Mouse (Mus musculus) layer of hippocampus, postnatal 25 days (tissue): ENCODE data around the gene Bach2. TPM values are rescaled to one million over a fixed set of nuclear protein-coding genes. Genes with fewer than 3 reads are reported as not detected.
A peak's percentile ranks its signal among the peaks of the same experiment; 100 is the strongest.

Experiments
- DNase-seq, 2 experiments: peaks; one replicate each; pipeline ENCODE4 v3.0.0; 2022; ENCODE audit warnings: mixed read lengths in 2 of 2, low spot score in 1 of 2; ENCODE audit errors: extremely low spot score in 1 of 2
- total RNA-seq, 2 experiments: library from RNA; stranded (reverse); gene quantifications; 2 replicates each; pipeline ENCODE4 v1.2.3; 2021

Bach2 gene
- total RNA-seq, result 10 to 100 TPM in 1 of 2 experiments, 1 to 10 TPM in 1; 9.8 to 17.5 TPM

DNA sequence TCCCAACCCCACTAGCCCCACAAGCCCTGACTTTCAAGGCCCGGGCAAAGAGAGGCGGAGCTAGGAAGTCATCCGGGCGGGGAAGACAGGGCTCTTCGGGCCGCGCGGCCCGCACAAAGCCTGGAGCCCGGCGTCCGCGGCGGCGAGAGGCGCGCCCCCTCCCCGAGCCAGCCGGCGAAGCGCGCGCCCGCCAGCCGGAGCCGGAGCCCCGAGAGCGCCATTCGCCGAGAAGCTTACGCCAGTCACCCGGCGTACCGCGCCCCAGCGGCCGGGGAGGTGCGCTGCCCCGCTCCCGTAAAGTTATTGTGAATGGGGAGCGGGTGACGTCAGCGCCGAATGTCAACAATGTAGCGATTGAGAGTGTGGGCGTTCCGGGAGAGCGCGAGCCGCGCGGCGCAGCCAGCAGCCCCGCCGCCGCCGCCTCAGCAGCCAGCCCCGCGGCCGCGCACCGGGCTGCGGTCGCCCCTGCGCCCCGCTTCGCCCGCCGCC is at the start of gene Bach2:
Gene Bach2, plus strand, starts transcription at position 439 of the 489 bp plus-strand sequence.
- DNase-seq, result peak; percentile 79 to 84

DNA sequence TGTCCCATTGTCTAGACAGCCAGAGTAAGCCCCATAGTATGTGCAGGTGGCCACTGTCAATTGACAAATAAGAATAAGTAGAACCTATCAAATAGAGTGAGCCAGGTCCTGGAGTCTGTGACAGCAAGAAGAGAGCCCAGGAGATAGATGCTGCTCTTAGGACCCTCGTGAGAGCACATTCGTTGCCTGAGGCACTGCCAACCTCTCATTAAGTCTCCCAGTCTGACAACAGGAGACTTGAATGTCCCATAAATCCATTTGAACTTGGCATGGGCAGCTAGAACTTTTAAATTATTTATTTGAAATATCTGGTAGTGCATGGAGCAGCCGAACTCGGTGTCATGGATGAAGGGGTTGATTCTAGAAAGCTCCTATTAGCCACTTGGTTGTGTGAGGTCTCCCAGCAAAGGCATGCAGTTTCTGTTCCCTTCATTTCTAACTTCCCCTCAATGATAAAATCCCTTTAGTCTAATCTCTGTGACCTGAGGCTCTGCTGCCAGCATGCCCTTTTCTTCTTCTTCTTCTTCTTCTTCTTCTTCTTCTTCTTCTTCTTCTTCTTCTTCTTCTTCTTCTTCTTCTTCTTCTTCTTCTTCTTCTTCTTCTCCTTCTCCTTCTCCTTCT is 49.1 kb upstream of the Bach2 start:
- no peak for DNase-seq

DNA sequence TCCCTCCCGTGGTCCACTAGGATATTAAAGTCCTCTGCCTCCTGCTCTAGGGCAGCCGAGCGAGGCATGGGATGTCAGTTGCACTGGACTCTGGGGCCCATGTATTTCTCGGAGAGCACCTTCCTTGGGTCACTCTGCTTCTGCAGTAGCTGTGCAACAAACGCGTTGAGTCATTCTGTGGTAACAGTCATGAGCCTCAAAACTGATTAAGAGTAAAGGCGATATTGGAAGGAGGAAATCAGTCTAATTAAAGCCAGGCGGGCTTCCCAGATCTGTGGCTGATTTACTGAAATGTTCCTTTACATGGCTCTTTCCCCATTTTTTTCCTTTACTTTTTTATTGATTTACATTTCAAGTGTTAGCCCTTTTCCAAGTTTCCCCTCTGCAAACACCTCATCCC is 48.1 kb upstream of the Bach2 start:
- no peak for DNase-seq

DNA sequence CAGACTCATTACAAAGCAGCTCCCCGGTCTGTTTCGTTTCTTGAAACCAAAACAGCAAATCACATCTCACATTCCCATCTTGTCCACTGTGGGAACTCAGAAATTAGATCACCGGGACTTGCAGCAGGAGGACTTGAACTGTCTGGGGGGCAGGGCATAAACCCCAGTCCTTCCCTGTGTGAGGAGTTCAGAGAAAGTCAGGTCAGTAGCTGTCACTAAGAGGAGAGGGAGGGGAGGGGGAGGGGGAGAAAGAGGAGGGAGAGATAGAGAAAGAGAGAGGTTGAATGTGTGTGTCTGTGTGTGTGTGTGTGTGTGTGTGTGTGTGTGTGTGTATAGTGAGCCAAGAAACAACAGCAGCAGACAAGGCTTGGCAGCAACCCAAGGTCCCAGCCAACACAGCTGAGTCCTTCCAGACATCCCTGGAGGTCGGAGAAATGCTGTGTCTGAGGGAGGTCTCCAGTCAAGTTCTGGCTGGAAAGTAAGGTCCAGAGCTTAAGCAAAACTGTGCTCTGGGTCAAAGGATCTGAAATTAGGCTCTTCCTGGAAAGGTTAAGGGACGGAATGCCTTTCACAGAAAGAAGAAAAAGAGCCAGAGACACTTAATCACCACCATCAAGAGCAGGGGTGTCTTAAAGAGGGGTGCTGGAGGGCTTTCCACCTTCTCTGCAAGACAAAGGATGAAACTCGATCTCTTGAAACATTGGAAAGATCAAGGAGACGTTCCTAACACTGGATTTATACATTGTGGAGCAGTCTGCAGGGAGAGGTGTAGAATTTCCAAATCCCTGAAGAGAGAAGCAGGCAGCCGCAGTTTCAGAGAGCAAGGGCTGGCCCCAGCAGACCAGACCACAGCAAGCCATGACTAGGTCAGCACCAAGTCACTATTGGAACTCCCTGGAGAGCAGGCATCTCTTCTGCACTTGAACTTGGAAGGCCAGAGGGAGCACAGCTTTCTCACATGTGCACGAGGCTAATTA is 42.4 kb upstream of the Bach2 start:
- no peak for DNase-seq

DNA sequence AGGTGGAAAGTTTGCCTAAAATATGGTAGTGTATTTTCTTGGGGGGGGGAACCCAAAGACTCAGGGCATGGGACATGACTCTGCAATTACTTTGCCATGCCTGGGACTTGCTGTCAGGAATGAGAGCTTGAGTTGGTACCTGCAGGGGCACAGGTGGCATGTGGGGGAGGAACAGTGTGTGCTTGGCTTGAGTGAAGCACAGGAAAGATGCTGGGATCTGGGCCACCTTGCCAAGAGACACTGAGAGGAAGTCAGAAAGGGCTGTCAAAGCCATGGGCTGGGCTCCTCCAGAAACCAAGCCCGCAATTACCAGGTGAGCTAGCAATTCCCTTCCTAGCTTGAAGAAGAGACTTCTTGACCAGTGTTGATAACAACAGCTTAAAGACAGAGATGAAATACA is 40.6 kb upstream of the Bach2 start:
- DNase-seq, result no peak

DNA sequence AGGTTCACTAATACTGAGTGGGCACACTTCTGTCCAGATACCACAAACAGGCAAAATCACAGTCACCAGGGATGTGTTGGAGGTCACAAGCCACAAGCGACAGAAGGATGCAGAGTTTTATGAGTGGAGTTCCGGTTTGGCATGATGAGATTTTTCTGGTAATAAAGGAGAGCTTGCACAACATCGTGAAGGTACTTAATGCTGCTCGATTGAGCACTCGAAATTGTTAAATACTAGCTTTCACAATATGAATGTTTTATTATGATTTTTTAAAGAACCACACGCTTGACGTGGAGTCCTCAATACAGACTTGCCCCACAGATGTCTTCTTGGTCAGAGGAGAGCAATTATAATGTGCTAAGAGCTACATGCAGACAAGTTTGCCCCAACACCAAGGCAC is 40.0 kb upstream of the Bach2 start:
- DNase-seq, result no peak

DNA sequence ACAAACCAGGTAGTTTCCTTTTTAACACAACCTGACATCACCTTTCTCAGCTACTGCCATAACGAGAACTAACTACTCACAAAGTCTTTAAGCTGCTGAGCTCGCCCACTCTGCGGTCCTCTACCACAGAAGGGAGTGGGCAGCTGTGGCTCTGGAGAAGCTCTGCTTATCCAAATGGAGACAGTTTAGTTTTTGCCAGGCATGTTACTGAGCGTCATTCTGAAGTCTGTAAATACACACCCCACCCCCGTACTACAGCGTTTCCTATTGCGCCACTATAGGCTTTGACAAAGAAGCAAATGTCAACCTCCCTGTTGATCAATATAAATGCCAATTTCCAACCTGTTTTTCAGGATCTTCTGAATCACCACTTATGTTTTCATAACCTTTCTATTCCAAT is 39.4 kb upstream of the Bach2 start:
- no peak for DNase-seq

DNA sequence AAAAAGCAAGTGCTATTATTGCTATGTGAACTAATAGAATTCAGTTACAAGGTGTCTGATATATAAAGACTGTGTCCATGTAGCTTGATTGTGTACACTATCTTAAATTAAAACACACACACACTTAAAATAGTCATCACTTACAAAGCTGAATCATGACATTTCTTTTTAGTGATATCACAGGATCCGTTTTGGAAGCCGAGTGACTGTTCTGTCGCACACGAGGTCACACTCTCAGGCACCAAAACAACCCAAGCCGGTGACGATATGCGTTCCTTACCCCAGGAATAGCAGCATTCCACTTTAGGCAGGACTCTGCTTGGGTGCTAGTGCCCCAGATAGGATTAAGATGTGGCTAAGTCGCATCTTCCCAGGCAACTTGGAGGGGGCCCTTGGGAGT is 37.5 kb upstream of the Bach2 start:
- no peak for DNase-seq

DNA sequence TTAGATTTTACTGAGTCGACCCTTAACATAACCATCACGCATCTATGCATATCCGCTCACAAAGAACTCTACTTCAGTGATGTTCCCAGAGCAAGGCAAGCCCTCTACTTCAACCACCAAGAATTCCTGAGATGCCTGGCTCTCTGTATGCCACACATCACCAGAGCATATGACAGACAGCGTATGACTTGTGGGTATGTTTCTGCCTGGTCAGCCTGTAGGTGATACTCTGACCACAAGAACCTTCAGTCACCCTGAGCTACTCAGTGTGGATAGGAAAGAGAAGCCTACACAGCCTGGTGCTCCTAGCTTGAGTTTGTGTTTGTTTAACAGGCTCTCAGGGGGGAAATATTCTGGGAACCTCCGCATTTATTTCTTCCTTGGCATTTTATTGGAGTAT is 36.2 kb upstream of the Bach2 start:
- no peak for DNase-seq

DNA sequence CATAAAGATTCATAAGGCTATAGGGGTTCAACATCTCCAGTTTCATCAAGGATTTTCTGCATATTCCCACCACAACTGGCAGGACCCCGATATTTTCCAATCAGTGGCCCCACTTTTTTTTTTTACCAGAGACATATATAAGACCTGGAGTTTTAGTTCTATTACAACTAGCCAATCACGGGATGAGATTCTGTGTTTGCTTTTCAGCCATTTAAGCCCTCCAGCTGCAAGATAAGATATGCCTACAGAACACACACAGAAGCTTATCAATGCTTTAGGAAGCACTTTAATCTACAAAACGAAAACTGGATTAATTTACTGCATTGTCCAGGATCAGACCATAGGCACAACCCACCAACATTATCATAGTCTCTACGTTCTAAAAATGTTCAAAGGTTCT is 33.8 kb upstream of the Bach2 start:
- no peak for DNase-seq

DNA sequence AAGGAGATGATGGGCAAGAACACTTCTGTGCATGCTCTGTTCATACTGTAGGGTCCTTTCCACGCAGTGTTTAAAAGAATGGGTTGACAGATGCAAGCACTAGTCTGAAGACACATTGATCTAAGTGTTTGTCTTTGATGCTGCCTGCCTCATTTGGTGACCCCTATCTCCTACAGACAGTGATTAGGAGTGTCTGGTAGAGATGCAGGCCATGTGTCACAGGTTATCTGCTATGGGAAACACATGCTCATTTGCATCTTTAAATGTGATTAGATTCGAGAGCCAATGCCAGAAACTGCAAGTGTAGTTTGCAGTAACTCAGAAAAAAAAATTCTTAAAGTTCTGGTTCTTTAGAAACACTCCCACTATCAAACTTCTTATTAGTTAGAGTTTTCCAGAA is 32.8 kb upstream of the Bach2 start:
- DNase-seq, result no peak

DNA sequence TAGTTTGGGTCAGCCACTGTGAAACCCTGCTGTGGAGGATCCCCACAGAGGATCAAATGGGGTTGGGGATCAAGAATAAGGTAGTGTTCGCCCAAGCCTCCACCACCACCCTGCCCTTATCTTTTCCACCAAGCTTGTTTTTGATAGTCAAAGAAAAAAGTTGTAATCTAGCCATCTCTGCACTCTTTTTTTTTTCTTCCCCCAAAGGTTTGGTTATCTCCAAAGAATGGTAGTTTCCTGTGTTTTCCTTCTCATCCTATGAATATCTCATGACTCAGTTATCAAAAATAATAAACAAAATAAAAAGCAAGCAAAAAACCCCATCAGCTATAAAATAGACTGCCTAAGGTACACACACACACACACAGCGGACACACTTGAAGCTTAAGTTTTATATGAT is 28.6 kb upstream of the Bach2 start:
- DNase-seq, result no peak

DNA sequence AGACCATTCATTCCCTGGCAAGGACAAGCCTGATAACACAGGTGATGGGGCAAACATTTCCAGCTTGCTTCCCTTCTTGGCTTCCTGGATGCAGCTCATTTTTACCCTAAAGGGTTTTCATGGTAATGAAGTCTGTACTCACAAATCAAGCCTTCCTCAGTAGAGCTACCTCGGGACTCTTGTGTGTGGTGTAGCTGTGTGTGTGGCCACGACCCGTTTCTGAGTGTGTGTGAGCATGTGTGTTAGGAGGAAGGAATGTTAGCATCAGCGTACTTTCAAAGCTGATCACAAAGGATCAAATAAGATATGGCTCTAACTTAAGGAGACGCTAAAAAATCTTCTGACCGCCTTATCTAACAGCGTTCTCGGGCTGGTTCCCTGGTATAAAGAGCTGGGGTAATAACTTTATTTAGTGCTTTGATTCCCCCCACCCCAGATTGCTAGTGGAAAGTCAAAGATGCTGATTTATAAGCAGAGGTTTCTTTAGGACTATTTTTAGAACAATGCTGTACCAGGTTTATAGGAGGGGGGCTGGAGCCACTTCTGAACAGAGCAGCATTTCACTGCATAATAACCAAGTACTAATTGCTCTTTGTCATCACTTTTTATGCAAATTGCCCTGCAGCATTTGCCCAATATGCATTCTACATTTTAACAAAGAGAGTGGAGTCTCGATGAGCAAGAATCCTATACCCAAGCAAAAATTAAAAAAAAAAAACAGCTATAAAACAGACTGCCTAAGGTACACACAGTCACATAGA is 28.0 kb upstream of the Bach2 start:
- DNase-seq, result no peak

DNA sequence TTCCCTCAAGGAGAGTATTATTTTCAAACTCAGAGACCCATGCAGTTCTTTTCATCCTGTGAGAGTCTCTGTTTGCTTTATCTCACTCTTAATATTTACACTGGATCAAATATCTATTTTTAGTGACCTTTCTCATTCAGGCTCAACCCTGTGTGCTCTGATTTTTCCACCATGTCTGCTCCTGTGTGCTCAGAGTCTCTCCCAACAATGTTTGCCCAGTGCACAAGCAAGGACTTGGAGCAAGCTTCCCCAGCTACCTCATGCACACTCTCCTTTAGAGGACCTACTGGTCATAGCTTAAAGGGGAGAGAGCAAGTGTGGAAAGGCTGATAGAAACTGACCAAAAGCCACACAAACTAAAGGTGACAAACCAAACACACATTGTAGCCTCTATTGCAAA is 26.0 kb upstream of the Bach2 start:
- no peak for DNase-seq

DNA sequence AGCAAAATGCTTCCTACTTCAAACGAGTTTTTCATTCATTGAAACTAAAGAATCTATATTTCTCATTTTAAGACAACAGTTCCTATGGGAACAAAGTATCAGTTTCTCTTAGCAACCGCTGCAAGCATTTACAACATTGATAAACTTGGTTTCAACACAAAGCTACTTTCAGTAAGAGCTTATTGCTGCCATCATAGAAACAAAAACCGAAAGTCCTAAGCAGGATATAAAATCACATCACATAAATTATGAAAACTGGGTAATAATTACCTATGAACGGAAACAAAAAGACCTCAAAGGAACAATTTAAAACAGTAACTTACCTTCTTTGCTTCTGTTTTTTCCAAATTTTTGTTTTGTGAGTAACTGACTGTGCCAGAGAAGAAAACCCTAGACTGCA is 22.1 kb upstream of the Bach2 start:
- DNase-seq, result no peak

DNA sequence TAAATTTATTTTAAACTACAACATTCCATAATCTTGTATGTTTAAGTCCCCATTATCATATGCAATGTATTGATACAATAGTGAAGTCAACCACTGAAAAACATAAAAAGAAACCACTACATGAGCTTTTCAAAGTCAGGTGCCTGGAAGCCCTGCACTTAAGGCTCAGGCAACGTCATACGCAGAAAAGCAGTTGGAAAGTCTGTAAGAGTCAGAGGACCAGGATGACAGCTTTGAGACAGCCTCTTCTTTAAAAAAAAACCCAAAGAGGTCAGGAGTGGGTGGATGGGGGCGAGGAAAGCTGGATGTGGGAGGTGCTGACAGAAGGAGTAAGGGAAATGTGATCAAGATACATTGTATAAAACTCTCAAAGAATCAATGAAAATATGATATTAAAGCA is 21.6 kb upstream of the Bach2 start:
- DNase-seq, result no peak

DNA sequence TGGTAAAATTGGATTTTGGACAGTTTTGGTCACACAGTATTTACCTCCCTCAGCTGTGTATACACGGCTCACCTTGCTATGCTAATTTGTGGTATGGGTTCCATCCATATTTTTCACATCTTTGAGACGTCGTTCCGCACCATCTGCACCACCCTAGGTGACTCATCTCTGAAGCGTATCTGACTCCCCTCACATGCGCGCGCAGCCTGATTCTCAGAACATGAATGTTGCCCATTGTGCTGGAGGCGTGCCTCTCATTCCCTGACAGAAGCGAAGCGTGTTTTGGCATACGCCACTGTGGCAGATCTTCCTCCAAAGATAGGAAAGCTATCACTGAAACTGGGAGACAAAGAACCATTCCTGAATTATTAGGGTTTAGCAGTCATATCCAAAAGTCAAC is 21.0 kb upstream of the Bach2 start:
- peak in 1 of 2 experiments; percentile 70 for DNase-seq

DNA sequence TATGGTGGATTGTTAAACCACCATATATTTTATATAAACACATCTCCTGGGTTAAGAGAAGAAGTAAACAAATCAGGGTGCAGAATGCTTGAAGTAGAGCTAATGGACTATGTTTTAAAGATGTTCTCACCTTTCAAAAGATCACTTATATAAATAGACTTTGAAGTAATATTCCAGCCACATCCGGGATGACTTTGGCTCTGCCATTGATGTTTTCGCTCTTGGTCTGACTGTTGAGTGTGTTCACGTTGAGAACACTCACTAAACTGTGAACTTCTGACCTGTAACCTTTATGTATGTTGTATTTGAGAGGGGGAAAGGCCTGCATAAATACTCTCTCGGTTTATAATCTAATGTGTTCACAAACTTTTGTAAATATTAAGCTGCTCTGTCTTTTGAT is 20.2 kb upstream of the Bach2 start:
- no peak for DNase-seq

DNA sequence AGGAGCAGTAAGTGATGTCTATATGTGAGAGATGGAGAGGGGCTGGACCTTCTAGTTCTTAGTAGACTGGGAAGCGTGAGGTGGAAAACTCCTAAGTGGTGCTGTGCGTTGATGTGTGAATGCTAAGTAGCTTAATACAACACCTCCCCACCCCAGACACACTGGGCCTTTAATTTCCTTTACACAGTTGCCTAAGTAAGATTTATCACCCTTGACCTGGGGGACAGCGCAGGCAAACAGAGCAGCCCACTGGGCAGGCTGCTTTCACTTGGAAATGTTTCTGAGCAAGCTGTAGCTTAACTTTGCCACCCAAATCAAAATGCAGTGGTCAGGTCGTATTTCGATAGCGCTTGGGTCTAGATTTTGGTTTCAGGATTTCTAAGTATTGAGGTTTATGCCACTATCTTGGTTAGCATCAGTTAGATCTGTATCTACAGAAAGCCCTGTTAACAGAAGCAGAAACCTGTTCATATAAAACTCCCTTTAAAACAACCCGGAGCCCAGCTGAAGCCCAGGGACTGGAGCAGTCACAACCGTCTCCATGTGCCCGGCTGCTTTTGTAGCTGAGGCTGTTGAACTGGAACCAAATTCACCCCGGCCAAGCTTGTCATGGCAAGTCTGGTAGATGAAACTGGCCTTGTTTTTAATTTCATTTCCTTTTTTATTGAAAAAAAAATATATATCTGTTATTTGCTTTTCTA is 19.0 kb upstream of the Bach2 start:
- no peak for DNase-seq

DNA sequence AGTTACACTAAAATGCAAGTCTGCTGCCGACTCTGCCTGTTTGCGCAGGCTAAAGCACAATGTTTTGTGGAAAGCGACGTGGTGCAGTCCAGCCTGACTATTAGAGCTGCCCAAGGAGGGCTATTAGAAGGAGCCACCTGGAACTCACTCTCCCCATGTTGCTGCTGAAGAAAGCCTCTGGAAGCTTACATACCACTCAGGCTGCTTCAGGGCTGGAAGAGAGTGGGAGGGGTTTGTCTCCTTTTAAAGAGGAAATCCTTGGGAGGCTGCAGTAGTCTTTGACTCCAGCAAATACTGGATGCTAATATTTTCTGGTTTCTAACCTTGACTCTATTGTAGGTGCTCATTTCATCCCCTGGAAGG is 18.5 kb upstream of the Bach2 start:
- no peak for DNase-seq

DNA sequence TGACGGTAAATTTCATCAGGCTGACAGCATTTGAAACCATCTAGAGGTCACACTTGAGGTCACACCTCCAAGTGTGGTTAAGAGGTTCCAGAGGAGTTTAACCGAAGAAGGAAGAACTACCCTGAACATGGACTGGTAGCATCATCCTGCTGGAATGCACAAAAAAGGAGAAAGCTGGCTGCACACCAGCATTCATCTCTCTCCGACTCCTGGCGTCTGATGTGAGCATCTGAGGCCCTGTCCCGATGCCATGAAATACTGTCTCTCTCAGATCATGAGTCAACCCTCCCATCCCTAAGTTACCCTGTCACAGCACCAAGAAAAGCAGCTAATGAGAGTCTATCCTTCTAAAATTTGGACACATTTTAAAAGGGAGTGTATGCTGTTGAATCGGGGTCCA is 17.6 kb upstream of the Bach2 start:
- DNase-seq, result no peak
